Mouse (Mus musculus): ENCODE data around the gene Zdbf2.
A peak's percentile ranks its signal among the peaks of the same experiment; 100 is the strongest.

The Zdbf2 gene

GRCm38 (mm10) chr1:63272741-63273338, at the start of gene Zdbf2:
TSS of gene Zdbf2 (plus strand) at chr1:63273265.
- DNase-seq (ENCODE audit: low spot score in 2 of 2): no peak

GRCm38 (mm10) chr1:63225009-63225408, 48.1 kb upstream of the Zdbf2 start:
- DNase-seq (ENCODE audit: low spot score in 2 of 2): no peak

GRCm38 (mm10) chr1:63225890-63226289, 47.2 kb upstream of the Zdbf2 start:
- DNase-seq (ENCODE audit: low spot score in 2 of 2): no peak

DNA sequence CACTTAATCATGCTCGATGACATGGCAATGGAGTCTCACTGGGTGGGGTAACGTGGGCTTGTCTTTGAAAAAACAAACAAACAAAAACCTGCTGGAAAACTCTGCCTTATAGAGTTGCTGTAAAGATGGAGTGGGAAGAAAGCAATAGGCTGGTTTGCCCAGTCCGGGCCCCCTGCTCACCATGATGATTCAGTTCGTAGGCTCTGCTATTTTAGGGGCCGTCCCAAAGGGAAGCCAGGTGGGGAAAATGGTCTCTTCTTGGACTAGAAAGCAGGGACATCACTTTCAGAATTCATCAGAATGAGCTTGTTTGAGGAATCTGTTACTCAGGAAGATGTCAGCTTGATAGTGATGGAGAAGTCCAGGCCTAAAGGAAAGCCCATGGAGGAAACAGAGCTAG, 45.8 kb upstream of the Zdbf2 start:
- no peak for DNase-seq (ENCODE audit: low spot score in 2 of 2)

- no peak for DNase-seq (ENCODE audit: low spot score in 2 of 2)
Observed at GRCm38 (mm10) chr1:63237371-63237770, 35.7 kb upstream of the Zdbf2 start.

- no peak for DNase-seq (ENCODE audit: low spot score in 2 of 2)
Observed at GRCm38 (mm10) chr1:63239305-63239704, 33.8 kb upstream of the Zdbf2 start.

DNA sequence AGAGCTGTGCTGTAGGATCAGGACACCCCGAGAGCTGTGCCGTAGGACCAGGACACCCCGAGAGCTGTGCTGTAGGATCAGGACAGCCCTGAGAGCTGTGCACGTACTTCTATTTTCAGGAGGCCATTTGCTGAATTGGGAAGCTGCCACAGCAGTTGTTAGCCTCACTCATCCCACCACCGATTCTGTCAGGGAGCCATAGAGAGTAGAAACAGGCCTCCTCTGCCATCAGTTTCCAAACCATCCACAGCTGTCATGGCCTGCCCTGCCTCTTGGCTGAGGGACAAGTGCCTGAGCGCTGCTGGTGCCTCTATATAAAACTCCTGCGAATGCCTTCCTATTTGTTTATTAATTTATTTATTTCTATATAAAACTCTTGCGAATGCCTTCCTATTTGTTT, 33.3 kb upstream of the Zdbf2 start:
- DNase-seq (ENCODE audit: low spot score in 2 of 2): no peak

GRCm38 (mm10) chr1:63243854-63244253, 29.2 kb upstream of the Zdbf2 start:
- DNase-seq (ENCODE audit: low spot score in 2 of 2): no peak

- no peak for DNase-seq (ENCODE audit: low spot score in 2 of 2)
Observed at GRCm38 (mm10) chr1:63246862-63247521, 26.1 kb upstream of the Zdbf2 start.

DNA sequence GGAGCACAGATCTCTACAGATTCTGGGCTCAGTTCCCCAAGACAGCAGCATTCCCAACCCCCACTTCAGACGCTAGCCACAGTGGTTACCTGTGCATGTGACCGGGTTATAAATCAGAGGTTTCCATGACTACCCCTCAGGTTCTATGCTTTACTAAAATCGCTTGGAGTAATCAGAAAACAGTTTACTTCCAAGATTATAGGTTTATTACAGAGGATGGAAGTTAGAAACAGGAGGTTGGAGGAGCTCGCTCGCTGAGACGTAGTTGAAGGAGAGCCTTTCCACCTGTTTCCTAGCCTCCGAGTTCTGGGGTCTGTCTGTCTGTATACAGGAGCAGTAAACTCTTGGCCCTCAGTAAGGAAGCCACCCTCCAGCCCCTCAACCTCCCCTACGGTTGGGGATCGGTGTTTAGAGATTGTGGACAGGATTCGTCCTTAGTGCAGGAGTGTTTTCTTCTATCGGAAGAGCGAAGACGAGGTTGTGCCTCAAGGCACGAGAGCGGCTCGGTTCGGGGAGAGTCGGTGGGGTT, 25.2 kb upstream of the Zdbf2 start:
- no peak for DNase-seq (ENCODE audit: low spot score in 2 of 2)

- DNase-seq (ENCODE audit: low spot score in 2 of 2): no peak
Observed at GRCm38 (mm10) chr1:63248360-63248851, 24.7 kb upstream of the Zdbf2 start.

- DNase-seq (ENCODE audit: low spot score in 2 of 2): no peak
Observed at GRCm38 (mm10) chr1:63249261-63249660, 23.8 kb upstream of the Zdbf2 start.

DNA sequence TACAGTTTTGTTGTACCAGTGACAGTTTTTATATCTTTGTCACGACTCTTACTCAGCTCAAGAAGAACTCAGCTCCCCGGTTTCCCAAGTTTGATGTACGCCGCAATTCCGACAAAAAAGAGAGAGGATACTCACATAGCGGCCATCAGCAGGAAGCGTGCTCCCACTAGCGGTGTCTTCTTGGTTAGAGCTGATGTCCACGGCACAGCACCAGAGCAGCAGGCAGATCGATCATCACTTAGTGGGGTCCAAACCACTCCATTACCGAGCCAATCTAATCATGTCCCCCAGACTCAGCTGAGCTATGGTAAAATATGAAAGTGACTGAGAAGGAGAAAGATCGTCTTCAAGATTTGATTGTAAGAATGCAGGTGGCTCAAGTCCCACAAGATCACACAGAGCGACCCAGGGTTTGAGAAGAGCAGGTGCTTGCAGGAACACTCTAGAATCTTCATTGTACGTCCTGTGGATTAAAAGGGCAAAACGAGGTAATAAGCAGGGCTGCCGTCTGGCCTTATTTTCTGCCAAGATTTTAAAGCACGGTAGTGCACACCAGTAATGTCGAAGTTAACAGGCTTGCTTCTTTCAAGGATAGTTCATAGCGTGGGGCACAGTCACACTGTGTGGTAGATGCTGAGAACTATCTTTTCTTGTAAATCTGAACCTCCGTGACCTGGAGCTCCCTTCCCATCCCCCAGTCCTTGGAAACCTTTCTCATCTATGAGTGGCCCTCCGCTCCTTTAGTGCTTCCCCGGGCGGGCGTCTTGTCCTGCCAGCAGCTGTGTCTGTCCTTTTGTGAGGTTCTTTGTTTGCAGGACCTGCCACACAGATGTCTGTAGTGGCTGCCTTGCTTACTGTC, 20.5 kb upstream of the Zdbf2 start:
- DNase-seq (ENCODE audit: low spot score in 2 of 2): no peak

- DNase-seq (ENCODE audit: low spot score in 2 of 2): no peak
Observed at GRCm38 (mm10) chr1:63253291-63253690, 19.8 kb upstream of the Zdbf2 start.

DNA sequence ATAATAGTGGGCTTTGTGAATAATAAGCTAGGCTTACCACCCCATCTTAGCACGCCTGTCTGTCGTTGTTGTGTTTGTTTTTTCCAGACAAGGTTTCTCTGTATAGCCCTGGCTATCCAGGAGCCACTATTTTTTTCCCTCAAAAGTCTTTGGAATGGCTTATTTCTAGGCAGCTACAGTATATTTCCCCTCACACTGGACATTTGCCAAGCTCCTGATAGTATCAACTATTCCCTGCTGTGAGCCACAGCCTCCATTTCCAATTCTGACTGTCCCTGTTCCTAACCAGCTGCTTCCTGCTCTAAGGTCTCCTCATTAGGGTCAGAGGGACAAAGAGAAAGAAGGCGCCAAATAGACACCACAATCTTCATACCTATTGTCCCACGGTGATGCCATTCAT, 18.0 kb upstream of the Zdbf2 start:
- DNase-seq (ENCODE audit: low spot score in 2 of 2): no peak

GRCm38 (mm10) chr1:63256083-63256482, 17.0 kb upstream of the Zdbf2 start:
- peak in 1 of 2 experiments; percentile 38 for DNase-seq (ENCODE audit: low spot score in 2 of 2)

GRCm38 (mm10) chr1:63258501-63258900, 14.6 kb upstream of the Zdbf2 start:
- DNase-seq (ENCODE audit: low spot score in 2 of 2): no peak

GRCm38 (mm10) chr1:63259271-63259830, 13.7 kb upstream of the Zdbf2 start:
- no peak for DNase-seq (ENCODE audit: low spot score in 2 of 2)

DNA sequence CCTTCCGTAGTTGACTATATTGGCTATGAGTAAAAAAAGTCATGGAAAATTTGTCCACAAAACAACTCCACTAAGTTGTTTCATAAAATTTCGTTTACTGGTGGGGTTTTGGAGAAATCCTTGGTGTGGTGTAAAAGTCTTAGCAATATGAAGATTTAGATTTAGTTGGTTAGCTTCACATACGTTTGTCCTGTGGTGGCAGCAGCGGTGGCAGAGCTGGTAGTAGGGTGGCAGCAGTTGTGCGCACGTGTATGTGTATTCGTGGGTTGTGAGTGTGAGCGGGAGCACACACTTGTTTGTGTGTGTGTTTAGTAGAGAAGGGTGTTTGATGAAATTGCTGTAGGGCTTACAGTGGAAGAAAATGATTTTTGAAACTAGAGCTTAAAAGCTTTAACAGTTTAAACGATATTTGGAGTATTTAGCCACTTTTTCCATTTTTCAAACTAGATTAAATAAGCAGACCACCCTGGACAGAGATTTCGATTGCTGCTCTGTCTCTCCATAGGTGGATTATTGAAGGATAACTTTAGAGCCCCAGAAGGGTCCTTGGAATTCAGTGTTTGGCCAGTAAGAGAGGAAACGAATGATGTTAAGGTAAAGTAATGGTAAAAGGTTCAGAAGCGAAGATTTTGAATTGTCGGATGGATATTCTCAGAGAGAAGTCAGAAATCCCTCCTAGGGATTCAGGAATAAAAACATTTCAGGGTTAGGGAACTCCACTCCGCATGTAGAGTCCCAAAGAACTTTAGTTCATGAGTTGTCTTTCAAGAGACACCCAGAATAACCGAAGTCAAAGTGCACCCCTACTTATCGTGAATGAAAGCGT, 12.9 kb upstream of the Zdbf2 start:
- DNase-seq (ENCODE audit: low spot score in 2 of 2): no peak

GRCm38 (mm10) chr1:63260742-63261033, 12.4 kb upstream of the Zdbf2 start:
- no peak for DNase-seq (ENCODE audit: low spot score in 2 of 2)

GRCm38 (mm10) chr1:63261041-63261590, 11.9 kb upstream of the Zdbf2 start:
- no peak for DNase-seq (ENCODE audit: low spot score in 2 of 2)
